Mouse (Mus musculus): ENCODE measurements around the gene Psap. TPM values are rescaled to one million over a fixed set of nuclear protein-coding genes. Genes with fewer than 3 reads are reported as not detected.
A peak's percentile ranks its signal among the peaks of the same experiment; 100 is the strongest.

The Psap gene
- polyA plus RNA-seq, 1 experiment from 2014 or later = 166 TPM

- H3K9ac ChIP-seq (replicated peaks; ENCODE audit: low read length) = no peak overlapping the region
- no peak overlapping the region for H3K27ac ChIP-seq (ENCODE audit: low read length)
- no peaks in the 10 kb centered on the region for H3K36me3 ChIP-seq (ENCODE audit: insufficient read depth, low read length)
- H3K27me3 ChIP-seq (ENCODE audit: insufficient read depth, low read length) = no peaks in the 10 kb centered on the region
- H3K4me2 ChIP-seq (replicated peaks; ENCODE audit: low read depth, low read length) = no peak overlapping the region
- WGBS = 45% methylated on average over 5 of the region's 5 CpGs
- H3K4me1 ChIP-seq (ENCODE audit: insufficient read depth, low read length) = peaks cover 8% of the 10 kb centered on the region; the same call in 1 of the 2 replicates
- no peak overlapping the region for H3K4me3 ChIP-seq (ENCODE audit: low read length)
- no peaks in the 10 kb centered on the region for H3K9me3 ChIP-seq (ENCODE audit: low read length)
- ATAC-seq (ENCODE audit: low FRiP score, low TSS enrichment) = no peak
Observed at GRCm38 (mm10) chr10:60261530-60261929, 15.9 kb upstream of the Psap start.

GRCm38 (mm10) chr10:60262386-60262785 is 15.0 kb upstream of the Psap start:
- ATAC-seq (ENCODE audit: low FRiP score, low TSS enrichment) = peak; percentile 82
- Histone ChIP-seq H3K27me3 (ENCODE audit: insufficient read depth, low read length) (no peaks in the 10 kb centered on the region), H3K4me1 (ENCODE audit: insufficient read depth, low read length) (peaks cover 8% of the 10 kb centered on the region; the same call in 1 of the 2 replicates), H3K9ac (replicated peaks; ENCODE audit: low read length) (no peak overlapping the region), H3K27ac (ENCODE audit: low read length) (no peak overlapping the region; the same call in 1 of the 2 replicates), H3K9me3 (ENCODE audit: low read length) (no peaks in the 10 kb centered on the region), H3K36me3 (ENCODE audit: insufficient read depth, low read length) (no peaks in the 10 kb centered on the region), H3K4me2 (replicated peaks; ENCODE audit: low read depth, low read length) (no peak overlapping the region), H3K4me3 (ENCODE audit: low read length) (no peak overlapping the region)
- 43% methylated on average over 3 of the region's 3 CpGs for whole genome bisulfite sequencing

- WGBS = 86% methylated on average over 7 of the region's 7 CpGs
- H3K27me3 ChIP-seq (ENCODE audit: insufficient read depth, low read length) = no peaks in the 10 kb centered on the region
- H3K36me3 ChIP-seq (ENCODE audit: insufficient read depth, low read length) = no peaks in the 10 kb centered on the region
- H3K27ac ChIP-seq (ENCODE audit: low read length) = no peak overlapping the region
- H3K4me2 ChIP-seq (replicated peaks; ENCODE audit: low read depth, low read length) = no peak overlapping the region
- H3K9me3 ChIP-seq (ENCODE audit: low read length) = no peaks in the 10 kb centered on the region
- peaks cover 8% of the 10 kb centered on the region; the same call in 1 of the 2 replicates for H3K4me1 ChIP-seq (ENCODE audit: insufficient read depth, low read length)
- H3K4me3 ChIP-seq (ENCODE audit: low read length) = no peak overlapping the region
- H3K9ac ChIP-seq (replicated peaks; ENCODE audit: low read length) = no peak overlapping the region
- ATAC-seq (ENCODE audit: low FRiP score, low TSS enrichment) = no peak
Observed at GRCm38 (mm10) chr10:60263351-60263750, 14.1 kb upstream of the Psap start.

- Histone ChIP-seq H3K27me3 (ENCODE audit: insufficient read depth, low read length) (no peaks in the 10 kb centered on the region), H3K9ac (replicated peaks; ENCODE audit: low read length) (no peak overlapping the region), H3K27ac (ENCODE audit: low read length) (no peak overlapping the region), H3K4me3 (ENCODE audit: low read length) (no peak overlapping the region), H3K4me1 (ENCODE audit: insufficient read depth, low read length) (peaks cover 14% of the 10 kb centered on the region), H3K9me3 (ENCODE audit: low read length) (no peaks in the 10 kb centered on the region), H3K4me2 (replicated peaks; ENCODE audit: low read depth, low read length) (no peak overlapping the region), H3K36me3 (ENCODE audit: insufficient read depth, low read length) (no peaks in the 10 kb centered on the region)
- 61% methylated on average over 10 of the region's 10 CpGs for WGBS
- no peak for ATAC-seq (ENCODE audit: low FRiP score, low TSS enrichment)
Observed at GRCm38 (mm10) chr10:60265252-60265651, 12.2 kb upstream of the Psap start.

- H3K27me3 ChIP-seq (ENCODE audit: insufficient read depth, low read length) = no peaks in the 10 kb centered on the region
- no peaks in the 10 kb centered on the region for H3K36me3 ChIP-seq (ENCODE audit: insufficient read depth, low read length)
- peaks cover 14% of the 10 kb centered on the region for H3K4me1 ChIP-seq (ENCODE audit: insufficient read depth, low read length)
- no peaks in the 10 kb centered on the region for H3K9me3 ChIP-seq (ENCODE audit: low read length)
- H3K4me3 ChIP-seq (ENCODE audit: low read length) = no peak overlapping the region
- 89% methylated on average over 8 of the region's 8 CpGs for WGBS
- H3K27ac ChIP-seq (ENCODE audit: low read length) = no peak overlapping the region
- no peak overlapping the region for H3K9ac ChIP-seq (replicated peaks; ENCODE audit: low read length)
- no peak for ATAC-seq (ENCODE audit: low FRiP score, low TSS enrichment)
- H3K4me2 ChIP-seq (replicated peaks; ENCODE audit: low read depth, low read length) = no peak overlapping the region
Observed at GRCm38 (mm10) chr10:60266842-60267401, 10.5 kb upstream of the Psap start.

- no peak for ATAC-seq (ENCODE audit: low FRiP score, low TSS enrichment)
- no peaks in the 10 kb centered on the region for H3K27me3 ChIP-seq (ENCODE audit: insufficient read depth, low read length)
- no peaks in the 10 kb centered on the region for H3K9me3 ChIP-seq (ENCODE audit: low read length)
- H3K27ac ChIP-seq (ENCODE audit: low read length) = no peak overlapping the region
- H3K4me1 ChIP-seq (ENCODE audit: insufficient read depth, low read length) = peaks cover 11% of the 10 kb centered on the region
- WGBS = 85% methylated on average over 10 of the region's 11 CpGs
- no peak overlapping the region for H3K4me2 ChIP-seq (replicated peaks; ENCODE audit: low read depth, low read length)
- no peak overlapping the region for H3K4me3 ChIP-seq (ENCODE audit: low read length)
- no peak overlapping the region for H3K9ac ChIP-seq (replicated peaks; ENCODE audit: low read length)
- no peaks in the 10 kb centered on the region for H3K36me3 ChIP-seq (ENCODE audit: insufficient read depth, low read length)
Observed at GRCm38 (mm10) chr10:60268738-60269137, 8.7 kb upstream of the Psap start.

- Histone ChIP-seq H3K27me3 (ENCODE audit: insufficient read depth, low read length) (no peaks in the 10 kb centered on the region), H3K9me3 (ENCODE audit: low read length) (no peaks in the 10 kb centered on the region), H3K4me1 (ENCODE audit: insufficient read depth, low read length) (peaks cover 11% of the 10 kb centered on the region), H3K36me3 (ENCODE audit: insufficient read depth, low read length) (no peaks in the 10 kb centered on the region), H3K4me2 (replicated peaks; ENCODE audit: low read depth, low read length) (no peak overlapping the region), H3K9ac (replicated peaks; ENCODE audit: low read length) (peak overlapping the region; percentile 35; the same call in 1 of the 2 replicates), H3K4me3 (ENCODE audit: low read length) (no peak overlapping the region), H3K27ac (ENCODE audit: low read length) (0 out of 2 replicates have a peak overlapping the region, but pooled peaks have one; percentile 18)
- WGBS = 52% methylated on average over 13 of the region's 13 CpGs
- ATAC-seq (ENCODE audit: low FRiP score, low TSS enrichment) = no peak
Observed at GRCm38 (mm10) chr10:60269141-60270064, 8.0 kb upstream of the Psap start.

GRCm38 (mm10) chr10:60271015-60271414 is 6.4 kb upstream of the Psap start:
- ATAC-seq (ENCODE audit: low FRiP score, low TSS enrichment) = no peak
- Histone ChIP-seq H3K4me1 (ENCODE audit: insufficient read depth, low read length) (peaks cover 6% of the 10 kb centered on the region), H3K4me2 (replicated peaks; ENCODE audit: low read depth, low read length) (no peak overlapping the region), H3K9ac (replicated peaks; ENCODE audit: low read length) (no peak overlapping the region), H3K36me3 (ENCODE audit: insufficient read depth, low read length) (no peaks in the 10 kb centered on the region), H3K4me3 (ENCODE audit: low read length) (no peak overlapping the region), H3K9me3 (ENCODE audit: low read length) (no peaks in the 10 kb centered on the region), H3K27ac (ENCODE audit: low read length) (no peak overlapping the region), H3K27me3 (ENCODE audit: insufficient read depth, low read length) (no peaks in the 10 kb centered on the region)
- WGBS = 59% methylated on average over 6 of the region's 6 CpGs

- no peak overlapping the region for H3K27ac ChIP-seq (ENCODE audit: low read length)
- ATAC-seq (ENCODE audit: low FRiP score, low TSS enrichment) = no peak; the same call in 1 of the 2 replicates
- no peak overlapping the region for H3K9ac ChIP-seq (replicated peaks; ENCODE audit: low read length)
- 48% methylated on average over 6 of the region's 6 CpGs for WGBS
- peaks cover 6% of the 10 kb centered on the region for H3K4me1 ChIP-seq (ENCODE audit: insufficient read depth, low read length)
- H3K27me3 ChIP-seq (ENCODE audit: insufficient read depth, low read length) = no peaks in the 10 kb centered on the region
- H3K4me3 ChIP-seq (ENCODE audit: low read length) = no peak overlapping the region
- H3K9me3 ChIP-seq (ENCODE audit: low read length) = no peaks in the 10 kb centered on the region
- no peaks in the 10 kb centered on the region for H3K36me3 ChIP-seq (ENCODE audit: insufficient read depth, low read length)
- no peak overlapping the region for H3K4me2 ChIP-seq (replicated peaks; ENCODE audit: low read depth, low read length)
Observed at GRCm38 (mm10) chr10:60272241-60272640, 5.2 kb upstream of the Psap start.

GRCm38 (mm10) chr10:60273382-60273781 is 4.0 kb upstream of the Psap start:
- Histone ChIP-seq H3K4me1 (ENCODE audit: insufficient read depth, low read length) (peaks cover 10% of the 10 kb centered on the region), H3K27me3 (ENCODE audit: insufficient read depth, low read length) (no peaks in the 10 kb centered on the region), H3K9me3 (ENCODE audit: low read length) (no peaks in the 10 kb centered on the region), H3K27ac (ENCODE audit: low read length) (no peak overlapping the region), H3K9ac (replicated peaks; ENCODE audit: low read length) (no peak overlapping the region), H3K36me3 (ENCODE audit: insufficient read depth, low read length) (no peaks in the 10 kb centered on the region), H3K4me3 (ENCODE audit: low read length) (no peak overlapping the region), H3K4me2 (replicated peaks; ENCODE audit: low read depth, low read length) (no peak overlapping the region)
- WGBS = 53% methylated on average over 6 of the region's 6 CpGs
- no peak for ATAC-seq (ENCODE audit: low FRiP score, low TSS enrichment)
